In genomic region chr11:88106292-88106554, GRCm38 (mm10) we compare ENCODE assay signal across 23 mouse cellular contexts. TPM values are rescaled to one million over a fixed set of nuclear protein-coding genes. Genes with fewer than 3 reads are reported as not detected.
A peak's percentile ranks its signal among the peaks of the same experiment; 100 is the strongest.
DNase-seq lines count a peak whose midpoint lies in the region; ATAC-seq and TF ChIP-seq lines count a peak whose summit lies in the region.
"Had no signal": no experiment of that assay in that cellular context is flagged by ENCODE, and none has a peak within 500 bp of the region (broad histone marks: within the 10 kb centered on the region; RNA-seq: fewer than 3 reads in every experiment).

No protein-coding gene starts in this region.

- peak overlapping the region; percentile 18; the same call in 1 of the 2 replicates for H3K27ac ChIP-seq in kidney, adult 2 months (ENCODE audit: insufficient read depth, low read depth, low read length)
- H3K27ac ChIP-seq in midbrain, embryonic 10.5 days (replicated peaks), result peak overlapping the region; percentile 69
- H3K27ac ChIP-seq in midbrain, postnatal 0 days (ENCODE audit: low read depth, low read length), result no peak overlapping the region
- H3K27ac ChIP-seq: embryonic facial prominence, embryonic 15.5 days; heart, embryonic 13.5 days; left cerebral cortex, adult 2 months; liver, embryonic 15.5 days; lung, embryonic 15.5 days had no signal

- no peak overlapping the region for H3K4me2 ChIP-seq in midbrain, postnatal 0 days (ENCODE audit: low read depth, low read length, poor library complexity, severe bottlenecking)
- H3K4me2 ChIP-seq in myocyte (ENCODE audit: low read depth), result peak overlapping the region; percentile 69
- H3K4me2 ChIP-seq: embryonic facial prominence, embryonic 15.5 days; heart, embryonic 13.5 days; liver, embryonic 15.5 days; lung, embryonic 15.5 days had no signal

- 67% methylated on average over 8 of the region's 8 CpGs for WGBS in kidney, adult 2 months
- 71% methylated on average over 8 of the region's 8 CpGs for WGBS in midbrain, embryonic 10.5 days
- WGBS in midbrain, postnatal 0 days, result 72% methylated on average over 8 of the region's 8 CpGs

- peaks cover 56% of the 10 kb centered on the region for H3K79me2 ChIP-seq in myocyte (ENCODE audit: control insufficient read depth, insufficient read depth)

- no peak overlapping the region for H3K9ac ChIP-seq in midbrain, postnatal 0 days (replicated peaks; ENCODE audit: low read length, poor library complexity, severe bottlenecking)
- H3K9ac ChIP-seq: embryonic facial prominence, embryonic 15.5 days; heart, embryonic 13.5 days; liver, embryonic 15.5 days; lung, embryonic 15.5 days had no signal

- no peak overlapping the region for H3ac ChIP-seq in myocyte (ENCODE audit: control insufficient read depth, insufficient read length)

- H3K36me3 ChIP-seq in kidney, adult 2 months (ENCODE audit: control insufficient read depth, insufficient read depth, low read length), result no peaks in the 10 kb centered on the region
- H3K36me3 ChIP-seq in midbrain, embryonic 10.5 days, result peaks cover 30% of the 10 kb centered on the region
- no peaks in the 10 kb centered on the region for H3K36me3 ChIP-seq in midbrain, postnatal 0 days (ENCODE audit: insufficient read depth, low read length)
- no peaks in the 10 kb centered on the region for H3K36me3 ChIP-seq in myocyte (ENCODE audit: control insufficient read depth, insufficient read depth)
- H3K36me3 ChIP-seq: embryonic facial prominence, embryonic 15.5 days; liver, embryonic 15.5 days; lung, embryonic 15.5 days had no signal

- no peak for TF ChIP-seq POLR2A in kidney, adult 2 months (IDR thresholded peaks at IDR 0.05; ENCODE audit: low read depth, low read length)
- TF ChIP-seq POLR2A in myocyte (IDR thresholded peaks at IDR 0.05; ENCODE audit: insufficient read length, low read depth), result no peak

- no peak overlapping the region for H3K4me3 ChIP-seq in kidney, adult 2 months (ENCODE audit: insufficient read depth, low read depth, low read length)
- H3K4me3 ChIP-seq in midbrain, embryonic 10.5 days, result no peak overlapping the region; the same call in 1 of the 2 replicates
- no peak overlapping the region for H3K4me3 ChIP-seq in midbrain, postnatal 0 days (ENCODE audit: low read depth, low read length)
- H3K4me3 ChIP-seq in myocyte, result no peak overlapping the region
- H3K4me3 ChIP-seq: embryonic facial prominence, embryonic 15.5 days; heart, embryonic 13.5 days; left cerebral cortex, adult 2 months; liver, embryonic 15.5 days; lung, embryonic 15.5 days had no signal

- no peak for ATAC-seq in midbrain, postnatal 0 days (ENCODE audit: low FRiP score)
- ATAC-seq: forebrain, embryonic 14.5 days; intestine, postnatal 0 days had no signal

- H3K9me3 ChIP-seq in midbrain, embryonic 10.5 days (replicated peaks), result no peaks in the 10 kb centered on the region
- H3K9me3 ChIP-seq in midbrain, postnatal 0 days (ENCODE audit: low read length), result no peaks in the 10 kb centered on the region
- H3K9me3 ChIP-seq: embryonic facial prominence, embryonic 15.5 days; heart, embryonic 13.5 days; liver, embryonic 15.5 days; lung, embryonic 15.5 days had no signal

- no peak for TF ChIP-seq CTCF in kidney, adult 2 months (conservative IDR thresholded peaks at IDR 0.05; ENCODE audit: insufficient read depth, insufficient read length, low read depth, low read length)
- TF ChIP-seq CTCF in midbrain, postnatal 0 days (IDR thresholded peaks at IDR 0.05), result no peak

- H3K4me1 ChIP-seq in kidney, adult 2 months (ENCODE audit: control insufficient read depth, insufficient read depth, low read length), result peaks cover 8% of the 10 kb centered on the region; the same call in 1 of the 2 replicates
- H3K4me1 ChIP-seq in midbrain, embryonic 10.5 days, result peaks cover 71% of the 10 kb centered on the region
- H3K4me1 ChIP-seq in midbrain, postnatal 0 days (ENCODE audit: insufficient read depth, low read length), result no peaks in the 10 kb centered on the region
- H3K4me1 ChIP-seq: liver, embryonic 15.5 days had no signal

- peak; percentile 40 for DNase-seq in adrenal gland, postnatal 10 days
- DNase-seq in adrenal gland, postnatal 4 days (ENCODE audit: low spot score in 2 of 2), result no peak
- DNase-seq in kidney, adult 2 months, result no peak
- DNase-seq in kidney, adult 9 months, result no peak
- no peak for DNase-seq in midbrain, embryonic 10.5 days (ENCODE audit: low spot score)
- DNase-seq in midbrain, postnatal 0 days (ENCODE audit: low spot score), result no peak
- DNase-seq: cerebellum, adult 11 months; cerebellum, adult 9-11 months; gastrocnemius, postnatal 14 days; heart, adult 18-20 months; heart, postnatal 14 days; kidney, postnatal 4 days; right cerebral cortex, postnatal 25 days; spleen, adult 18-20 months; thymus, postnatal 14 days had no signal

- no peaks in the 10 kb centered on the region for H3K27me3 ChIP-seq in kidney, adult 2 months (replicated peaks; ENCODE audit: control insufficient read depth, insufficient read depth, low read length)
- no peaks in the 10 kb centered on the region for H3K27me3 ChIP-seq in midbrain, embryonic 10.5 days (ENCODE audit: low read depth, poor library complexity, severe bottlenecking)
- H3K27me3 ChIP-seq in midbrain, postnatal 0 days (ENCODE audit: insufficient read depth, low read length), result no peaks in the 10 kb centered on the region
- no peaks in the 10 kb centered on the region for H3K27me3 ChIP-seq in myocyte (ENCODE audit: control insufficient read depth, insufficient read depth, insufficient read length)
- H3K27me3 ChIP-seq: embryonic facial prominence, embryonic 15.5 days; heart, embryonic 13.5 days; lung, embryonic 15.5 days had no signal

TF ChIP-seq in myocyte, 11 proteins besides CTCF, POLR2A, EP300 and RAD21:
- TF ChIP-seq TCF3 (IDR thresholded peaks at IDR 0.05; ENCODE audit: insufficient read length, low read depth) (no peak), MYOG (IDR thresholded peaks at IDR 0.05; ENCODE audit: control insufficient read depth in 1 of 3, insufficient read depth in 1 of 3, insufficient read length in 2 of 3, low read depth in 2 of 3) (no peak), E2F4 (IDR thresholded peaks at IDR 0.05; ENCODE audit: insufficient read depth) (no peak)

RNA-seq across cellular contexts. Expression of gene Cuedc1, which starts 8.4 kb away (rescaled TPM):
- total RNA-seq in adrenal gland, postnatal 10 days (2021), result 10 to 100 TPM; 32.4 to 43.1 TPM
- 10 to 100 TPM; 59.3 to 65.2 TPM for total RNA-seq in adrenal gland, postnatal 4 days (2021)
- 16.5 and 18.5 TPM in 2 replicates for polyA plus RNA-seq in kidney, adult 2 months (2012; rRNA removed)
- polyA plus RNA-seq in midbrain, embryonic 10.5 days (2016; fragmentation: Nextera tagmentation; extraction: Ambion mirVana), result 26.4 and 27.2 TPM in 2 replicates
- 38.8 and 40.2 TPM in 2 replicates for total RNA-seq in midbrain, postnatal 0 days (2014; rRNA removed)
- polyA plus RNA-seq in midbrain, postnatal 0 days (2015; fragmentation: Nextera tagmentation; extraction: Ambion mirVana), result 32.7 and 37.5 TPM in 2 replicates
- 40.8 TPM for polyA plus RNA-seq in myocyte (2012; fragmentation: generic; extraction: Trizol)

RNA-seq across cellular contexts. Expression of gene Vezf1, which starts 38.1 kb away (rescaled TPM):
- 10 to 100 TPM; 37.8 to 41.3 TPM for total RNA-seq in adrenal gland, postnatal 10 days (2021)
- total RNA-seq in adrenal gland, postnatal 4 days (2021), result 10 to 100 TPM; 56.6 to 56.9 TPM
- 17.9 and 21.4 TPM in 2 replicates for polyA plus RNA-seq in kidney, adult 2 months (2012; rRNA removed)
- polyA plus RNA-seq in midbrain, embryonic 10.5 days (2016; fragmentation: Nextera tagmentation; extraction: Ambion mirVana), result 70.5 and 73.9 TPM in 2 replicates
- 31.4 and 40.6 TPM in 2 replicates for total RNA-seq in midbrain, postnatal 0 days (2014; rRNA removed)
- polyA plus RNA-seq in midbrain, postnatal 0 days (2015; fragmentation: Nextera tagmentation; extraction: Ambion mirVana), result 29.7 and 30.9 TPM in 2 replicates
- polyA plus RNA-seq in myocyte (2012; fragmentation: generic; extraction: Trizol), result 17.7 TPM

RNA-seq across cellular contexts. Expression of gene Srsf1, which starts 59.0 kb away (rescaled TPM):
- 100 to 1,000 TPM; 198 to 256 TPM for total RNA-seq in adrenal gland, postnatal 10 days (2021)
- 100 to 1,000 TPM; 299 to 343 TPM for total RNA-seq in adrenal gland, postnatal 4 days (2021)
- polyA plus RNA-seq in kidney, adult 2 months (2012; rRNA removed), result 56.6 and 59.8 TPM in 2 replicates
- polyA plus RNA-seq in midbrain, embryonic 10.5 days (2016; fragmentation: Nextera tagmentation; extraction: Ambion mirVana), result 413 and 417 TPM in 2 replicates
- total RNA-seq in midbrain, postnatal 0 days (2014; rRNA removed), result 280 and 374 TPM in 2 replicates
- 111 and 125 TPM in 2 replicates for polyA plus RNA-seq in midbrain, postnatal 0 days (2015; fragmentation: Nextera tagmentation; extraction: Ambion mirVana)
- 69.9 TPM for polyA plus RNA-seq in myocyte (2012; fragmentation: generic; extraction: Trizol)
